Mouse (Mus musculus): ENCODE data around the gene Krt26. TPM values are rescaled to one million over a fixed set of nuclear protein-coding genes. Genes with fewer than 3 reads are reported as not detected.

The Krt26 gene
- polyA plus RNA-seq, 1 experiment from 2014 or later, result not detected

DNA sequence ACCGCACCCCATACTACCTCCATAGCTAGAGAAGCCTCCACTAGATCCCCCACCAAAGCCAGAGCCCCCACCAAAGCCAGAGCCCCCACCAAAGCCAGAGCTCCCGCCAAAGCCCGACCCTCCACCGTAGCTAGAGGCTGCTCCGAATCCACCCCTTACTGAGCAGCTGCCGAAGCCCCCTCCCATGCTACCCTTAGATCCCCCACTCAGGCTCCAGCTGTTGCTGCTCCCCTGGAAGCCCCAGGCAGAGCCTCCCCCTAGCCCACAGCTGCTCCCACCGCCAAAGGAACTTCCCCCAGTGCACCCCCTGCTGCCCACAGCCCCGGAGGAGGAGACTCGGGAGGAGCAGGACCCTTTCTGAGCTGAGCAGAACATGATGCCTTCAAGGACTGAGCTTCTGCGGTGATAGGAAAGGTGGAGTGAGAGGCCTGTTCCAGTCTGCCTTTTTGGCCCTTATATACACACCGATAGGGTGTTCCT, 52.9 kb downstream of the Krt26 start, which contains the start of gene Krt24:
Gene Krt24, minus strand, starts transcription at position 430 of the 480 bp plus-strand sequence.
- no peak for DNase-seq (ENCODE audit: low spot score)

DNA sequence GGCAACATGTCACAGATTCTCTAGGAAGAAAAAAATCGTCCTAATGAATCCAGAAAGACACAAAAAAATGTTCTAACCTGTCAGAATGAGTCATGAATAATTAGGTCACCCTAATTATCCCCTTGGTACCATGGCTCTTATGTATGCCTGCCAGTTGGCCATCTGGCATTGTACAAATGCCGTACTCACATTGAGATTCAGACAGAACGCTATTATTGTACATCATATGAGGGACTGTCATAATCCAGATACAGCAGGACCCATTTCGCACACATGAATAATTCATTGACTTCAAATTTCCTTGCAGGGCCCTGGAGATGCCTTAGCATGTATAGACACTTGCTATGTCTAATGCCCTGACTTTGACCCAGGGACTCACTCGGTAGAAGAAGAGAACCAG, 53.8 kb downstream of the Krt26 start:
- no peak for DNase-seq (ENCODE audit: low spot score)

DNA sequence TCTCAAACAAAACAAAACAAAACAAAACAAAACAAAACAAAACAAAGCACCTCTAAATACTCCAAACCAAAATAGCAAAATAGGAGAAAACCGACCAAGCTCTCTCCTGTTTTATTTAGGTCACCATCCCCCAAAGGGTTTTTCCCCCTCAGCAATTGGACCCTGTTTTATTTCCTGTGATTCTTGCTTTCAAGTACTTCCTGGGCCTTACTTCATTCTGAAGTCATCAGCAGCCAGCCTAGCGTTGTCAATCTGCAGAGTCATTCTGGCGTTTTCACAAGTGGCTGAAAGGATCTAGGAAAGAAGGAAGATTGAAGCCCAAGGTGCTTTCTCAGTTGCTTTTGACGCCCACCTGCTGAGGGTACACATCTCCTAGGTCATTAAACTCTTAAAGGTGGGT, 54.4 kb downstream of the Krt26 start:
- no peak for DNase-seq (ENCODE audit: low spot score)

DNA sequence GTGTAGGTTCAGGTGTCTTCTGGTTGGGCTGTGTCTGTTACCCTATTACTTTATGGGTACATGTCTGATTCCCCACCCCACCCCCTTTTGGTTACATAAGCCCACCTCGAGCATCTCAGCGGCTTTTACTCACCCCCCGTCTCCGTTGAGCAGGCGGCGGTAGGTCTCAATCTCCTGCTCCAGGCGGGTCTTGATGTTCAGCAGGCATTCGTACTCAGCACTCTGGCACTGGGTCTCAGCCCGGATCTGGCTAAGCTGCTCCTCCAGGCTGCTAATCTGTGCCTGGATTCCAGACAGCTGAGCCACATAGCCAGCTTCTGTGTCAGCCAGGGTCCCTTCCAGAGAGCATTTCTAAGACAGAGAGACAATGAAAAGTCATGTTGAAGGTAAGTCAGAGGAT, 56.6 kb downstream of the Krt26 start:
- no peak for DNase-seq (ENCODE audit: low spot score)

DNA sequence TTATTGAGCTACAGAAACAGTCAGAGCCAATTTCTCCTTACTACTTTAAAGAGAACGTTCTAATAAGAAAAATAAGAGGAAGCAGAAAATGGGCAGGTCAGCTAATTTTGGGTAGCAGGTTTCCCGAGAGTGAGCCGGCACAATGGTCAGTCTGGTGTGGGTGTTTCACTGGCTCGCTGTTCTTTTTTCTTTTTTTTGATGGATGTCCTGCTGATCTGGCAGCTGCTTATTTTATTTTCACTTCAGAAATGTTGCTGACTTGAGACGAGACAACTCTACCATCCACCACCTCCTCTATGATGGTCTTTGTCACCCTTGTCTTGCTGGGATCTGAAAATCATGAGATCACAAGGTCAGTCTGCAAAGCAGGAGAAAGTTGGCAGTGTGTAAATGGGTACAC, 57.8 kb downstream of the Krt26 start:
- DNase-seq (ENCODE audit: low spot score), result no peak

Other genes starting within 250 kb of the Krt26 start
- gene Tns4, start 248.7 kb downstream of the Krt26 start, polyA plus RNA-seq (2015; fragmentation: Nextera tagmentation; extraction: Ambion mirVana), result 1.4 and 1.7 TPM in 2 replicates
- gene Ccr7, start 182.9 kb downstream of the Krt26 start, polyA plus RNA-seq (2015; fragmentation: Nextera tagmentation; extraction: Ambion mirVana), result 36.2 and 37.4 TPM in 2 replicates
- 227 and 240 TPM in 2 replicates for gene Smarce1, start 106.9 kb downstream of the Krt26 start, polyA plus RNA-seq (2015; fragmentation: Nextera tagmentation; extraction: Ambion mirVana)
- gene Krt222, start 93.9 kb downstream of the Krt26 start, polyA plus RNA-seq (2015; fragmentation: Nextera tagmentation; extraction: Ambion mirVana), result 1.7 and 2.0 TPM in 2 replicates
- gene Krt24, start 52.7 kb downstream of the Krt26 start, polyA plus RNA-seq (2015; fragmentation: Nextera tagmentation; extraction: Ambion mirVana), result 0.72 and 0.75 TPM in 2 replicates
- 0.35 and 0.39 TPM in 2 replicates for gene Krt25, start 15.0 kb downstream of the Krt26 start, polyA plus RNA-seq (2015; fragmentation: Nextera tagmentation; extraction: Ambion mirVana)
- 0.09 and 0.23 TPM in 2 replicates for gene Krt27, start 13.1 kb upstream of the Krt26 start, polyA plus RNA-seq (2015; fragmentation: Nextera tagmentation; extraction: Ambion mirVana)
- 0.27 and 0.30 TPM in 2 replicates for gene Krt28, start 36.9 kb upstream of the Krt26 start, polyA plus RNA-seq (2015; fragmentation: Nextera tagmentation; extraction: Ambion mirVana)
- gene Krt10, start 51.4 kb upstream of the Krt26 start, polyA plus RNA-seq (2015; fragmentation: Nextera tagmentation; extraction: Ambion mirVana), result 44.9 and 47.3 TPM in 2 replicates
- gene Krt12, start 84.3 kb upstream of the Krt26 start, polyA plus RNA-seq (2015; fragmentation: Nextera tagmentation; extraction: Ambion mirVana), result 0.52 and 0.63 TPM in 2 replicates
- gene Krt20, start 100.2 kb upstream of the Krt26 start, polyA plus RNA-seq (2015; fragmentation: Nextera tagmentation; extraction: Ambion mirVana), result 1.6 TPM in 2 replicates
- gene Krt23, start 155.2 kb upstream of the Krt26 start, polyA plus RNA-seq (2015; fragmentation: Nextera tagmentation; extraction: Ambion mirVana), result 1.8 and 2.4 TPM in 2 replicates
- gene Krt39, start 183.4 kb upstream of the Krt26 start, polyA plus RNA-seq (2015; fragmentation: Nextera tagmentation; extraction: Ambion mirVana), result not detected in 2 replicates
- not detected in 2 replicates for gene Krt40, start 205.2 kb upstream of the Krt26 start, polyA plus RNA-seq (2015; fragmentation: Nextera tagmentation; extraction: Ambion mirVana)
- gene Krtap3-3, start 212.9 kb upstream of the Krt26 start, polyA plus RNA-seq (2015; fragmentation: Nextera tagmentation; extraction: Ambion mirVana), result 0.33 TPM in 1 of 2 replicates, not detected in the other
- gene Krtap3-2, start 218.9 kb upstream of the Krt26 start, polyA plus RNA-seq (2015; fragmentation: Nextera tagmentation; extraction: Ambion mirVana), result not detected in 2 replicates
- gene Gm11939, start 221.5 kb upstream of the Krt26 start, polyA plus RNA-seq (2015; fragmentation: Nextera tagmentation; extraction: Ambion mirVana), result not detected in 2 replicates
- gene Krtap3-1, start 228.7 kb upstream of the Krt26 start, polyA plus RNA-seq (2015; fragmentation: Nextera tagmentation; extraction: Ambion mirVana), result not detected in 2 replicates
- gene Krtap1-5, start 243.1 kb upstream of the Krt26 start, polyA plus RNA-seq (2015; fragmentation: Nextera tagmentation; extraction: Ambion mirVana), result not detected in 2 replicates
- not detected in 2 replicates for gene Krtap1-4, start 245.7 kb upstream of the Krt26 start, polyA plus RNA-seq (2015; fragmentation: Nextera tagmentation; extraction: Ambion mirVana)

All from thymus, postnatal 0 days (tissue).